Mouse (Mus musculus) CH12.LX (cell line): ENCODE measurements around the gene Tmem273. TPM values are rescaled to one million over a fixed set of nuclear protein-coding genes. Genes with fewer than 3 reads are reported as not detected.

ENCODE experiments used
- DNase-seq: peaks from one replicate; pipeline ENCODE4 v3.0.0-alpha.2; 2013; ENCODE audit errors: extremely low read depth
- H3K27ac ChIP-seq: 2 replicates; pipeline ENCODE4 v1.5.1; 2012; ENCODE audit warnings: low read depth, mild to moderate bottlenecking, control low read depth, moderate library complexity; ENCODE audit not compliant: insufficient read depth
- H3K27me3 ChIP-seq: replicated peaks from 2 replicates; pipeline ENCODE3; 2012; ENCODE audit warnings: inconsistent platforms
- H3K36me3 ChIP-seq, 2 experiments: replicated peaks in 1 of 2; 2 replicates each; pipeline versions ENCODE3 to v1.6.1; 2012; ENCODE audit warnings: inconsistent platforms in 1 of 2, low read length in 1 of 2, mild to moderate bottlenecking in 1 of 2, mixed read lengths in 1 of 2, moderate library complexity in 1 of 2; ENCODE audit not compliant: control insufficient read depth in 1 of 2, insufficient read depth in 1 of 2
- H3K4me1 ChIP-seq, 2 experiments: 2 replicates each; pipeline ENCODE4 v1.6.1; 2012; ENCODE audit warnings: inconsistent platforms in 1 of 2, moderate library complexity in 1 of 2; ENCODE audit not compliant: insufficient read depth in 2 of 2, control insufficient read depth in 1 of 2
- H3K4me2 ChIP-seq: 2 replicates; pipeline ENCODE4 v1.6.1; 2012; ENCODE audit warnings: low read depth, mild to moderate bottlenecking, control low read depth; ENCODE audit not compliant: poor library complexity, insufficient read depth, severe bottlenecking
- H3K4me3 ChIP-seq, 3 experiments: fragments of 150-350 bp in 1 of 3; sonication (generic) in 1 of 3; replicated peaks in 1 of 3; 2 replicates each; pipeline versions ENCODE3 to v1.5.1; 2011 to 2012; ENCODE audit warnings: low read depth in 2 of 3, low read length in 2 of 3, mild to moderate bottlenecking in 2 of 3, moderate library complexity in 2 of 3, control low read depth in 1 of 3, improper control_type of control experiment in 1 of 3, inconsistent platforms in 1 of 3, mixed read lengths in 1 of 3; ENCODE audit not compliant: poor library complexity in 1 of 3
- H3K79me2 ChIP-seq: replicated peaks from 2 replicates; pipeline ENCODE4 v1.6.1; 2012; ENCODE audit warnings: mild to moderate bottlenecking, moderate library complexity; ENCODE audit not compliant: control insufficient read depth, poor library complexity, insufficient read depth, severe bottlenecking; ENCODE audit errors: extremely low read depth
- H3K9ac ChIP-seq: 2 replicates; pipeline ENCODE4 v1.6.1; 2012; ENCODE audit warnings: low read depth, mild to moderate bottlenecking, control low read depth, moderate library complexity; ENCODE audit not compliant: insufficient read depth
- H3K9me3 ChIP-seq: replicated peaks from 2 replicates; pipeline ENCODE3; 2012; ENCODE audit warnings: low read length, inconsistent platforms, mixed read lengths
- CHD2 ChIP-seq: IDR thresholded peaks from 2 replicates; pipeline ENCODE4 v1.6.1; 2011; ENCODE audit warnings: low read length, improper control_type of control experiment
- ETS1 ChIP-seq: conservative IDR thresholded peaks from 2 replicates; pipeline ENCODE4 v1.6.1; 2012; ENCODE audit warnings: low read depth, mild to moderate bottlenecking, inconsistent platforms, low read length, improper control_type of control experiment, moderate library complexity
- GABPA ChIP-seq: IDR thresholded peaks from 2 replicates; pipeline ENCODE4 v1.6.1; 2012; ENCODE audit warnings: low read depth, low read length, improper control_type of control experiment, inconsistent platforms; ENCODE audit not compliant: insufficient replicate concordance
- JUN ChIP-seq: IDR thresholded peaks from 2 replicates; pipeline ENCODE4 v1.6.1; 2011; ENCODE audit warnings: low read depth, mild to moderate bottlenecking, low read length, improper control_type of control experiment, moderate library complexity; ENCODE audit not compliant: insufficient read depth
- MEF2A ChIP-seq: IDR thresholded peaks from 2 replicates; pipeline ENCODE4 v1.6.1; 2014; ENCODE audit warnings: low read depth, mild to moderate bottlenecking, inconsistent platforms, low read length, improper control_type of control experiment, borderline replicate concordance
- MXI1 ChIP-seq: IDR thresholded peaks from 2 replicates; pipeline ENCODE4 v1.6.1; 2011; ENCODE audit warnings: mild to moderate bottlenecking, low read depth, low read length, improper control_type of control experiment
- NELFE ChIP-seq: IDR thresholded peaks from 2 replicates; pipeline ENCODE4 v1.6.1; 2011; ENCODE audit warnings: low read depth, low read length, improper control_type of control experiment
- POLR2AphosphoS2 ChIP-seq: IDR thresholded peaks from 2 replicates; pipeline ENCODE4 v1.6.1; 2011; ENCODE audit warnings: low read depth, low read length, improper control_type of control experiment
- RAD21 ChIP-seq: IDR thresholded peaks from 2 replicates; pipeline ENCODE4 v1.6.1; 2011; ENCODE audit warnings: low read depth, mild to moderate bottlenecking, low read length, improper control_type of control experiment, moderate library complexity
- SIN3A ChIP-seq: IDR thresholded peaks from 2 replicates; pipeline ENCODE4 v1.6.1; 2012; ENCODE audit warnings: low read length, improper control_type of control experiment, inconsistent platforms
- TBP ChIP-seq: conservative IDR thresholded peaks from 2 replicates; pipeline ENCODE4 v1.6.1; 2011; ENCODE audit warnings: low read depth, low read length, improper control_type of control experiment
- TCF12 ChIP-seq: IDR thresholded peaks from 2 replicates; pipeline ENCODE4 v1.6.1; 2014; ENCODE audit warnings: low read depth, mild to moderate bottlenecking, inconsistent platforms, low read length, improper control_type of control experiment
- ZC3H11A ChIP-seq: IDR thresholded peaks from 2 replicates; pipeline ENCODE4 v1.6.1; 2012; ENCODE audit warnings: low read depth, mild to moderate bottlenecking, inconsistent platforms, low read length, improper control_type of control experiment
- ZKSCAN1 ChIP-seq: IDR thresholded peaks from 2 replicates; pipeline ENCODE4 v1.6.1; 2012; ENCODE audit warnings: low read depth, inconsistent platforms, low read length, improper control_type of control experiment, borderline replicate concordance
- dilution Hi-C: fragments of 300-500 bp; cut with MboI; formaldehyde crosslinking; loops from 2 replicates; pipeline ENCODE4 v1.14.3; 2020; ENCODE audit warnings: low sequenced_read_pairs; ENCODE audit not compliant: extremely low pct_unique_long_range_greater_than_20kb, extremely low pct_ligation_motif_present
- in situ Hi-C: fragments of 300-500 bp; cut with MboI; formaldehyde crosslinking; loops from 3 replicates; pipeline ENCODE4 v1.14.3; 2019; ENCODE audit warnings: low sequenced_read_pairs, low pct_ligation_motif_present, low pct_unique_long_range_greater_than_20kb, mixed read lengths
- polyA plus RNA-seq: library from polyadenylated mRNA; unstranded; fragments of >175 nt; gene quantifications from 2 replicates; pipeline ENCODE4 v1.2.1, GENCODE M21; 2012; ENCODE audit warnings: low read depth; ENCODE audit not compliant: insufficient read length
- total RNA-seq, 2 experiments: library from RNA; depleted of rRNA; stranded (reverse); fragments of 300-350 nt in 1 of 2; fragments of >200 nt in 1 of 2; gene quantifications; 2 replicates each; pipeline ENCODE4 v1.2.3; 2012 to 2014

Gene Tmem273
- total and polyA plus RNA-seq, 3 experiments = 0.94 TPM; not detected in 2

- Histone ChIP-seq H3K79me2 (no peaks in the 10 kb centered on the region), H3K4me2 (no peak overlapping the region), H3K27ac (no peak overlapping the region), H3K9ac (no peak overlapping the region), H3K4me3 (no peak overlapping the region), H3K9me3 (no peaks in the 10 kb centered on the region), H3K4me1 (peaks cover 0 to 11% of the 10 kb centered on the region in 2 experiments; a peak in 2 of 4 replicates), H3K36me3 (no peaks in the 10 kb centered on the region), H3K27me3 (peaks cover 5% of the 10 kb centered on the region)
- TF ChIP-seq GABPA = no peak
- no peak for TF ChIP-seq ZC3H11A
- TF ChIP-seq MEF2A = no peak
- TF ChIP-seq TCF12 = no peak
- TF ChIP-seq JUN = no peak
- no peak for TF ChIP-seq MXI1
- no peak for TF ChIP-seq SIN3A
- no peak for TF ChIP-seq POLR2AphosphoS2
- no peak for TF ChIP-seq RAD21
- TF ChIP-seq CHD2 = no peak
- no peak for DNase-seq
- dilution Hi-C loops (no loop called here), in situ Hi-C loops (no loop called here)
Observed at GRCm38 (mm10) chr14:32836191-32836590, 50.4 kb downstream of the Tmem273 start.

GRCm38 (mm10) chr14:32842052-32842451 is 56.3 kb downstream of the Tmem273 start:
- Histone ChIP-seq H3K27me3 (peaks cover 7% of the 10 kb centered on the region), H3K9me3 (no peaks in the 10 kb centered on the region), H3K4me2 (no peak overlapping the region), H3K4me1 (no peaks in the 10 kb centered on the region), H3K27ac (no peak overlapping the region), H3K4me3 (no peak overlapping the region), H3K79me2 (no peaks in the 10 kb centered on the region), H3K9ac (no peak overlapping the region)
- DNase-seq = no peak
- TF ChIP-seq ZC3H11A (no peak), RAD21 (no peak), TBP (no peak), GABPA (no peak), ETS1 (no peak), NELFE (no peak), ZKSCAN1 (no peak), SIN3A (no peak)
- TF ChIP-seq, all 38 proteins: peak for 0
- H3K36me3 ChIP-seq = no peaks in the 10 kb centered on the region
- dilution Hi-C loops (no loop called here), in situ Hi-C loops (no loop called here)
